Mouse (Mus musculus): Measurements from ENCODE around the gene Ccdc57. TPM values are rescaled to one million over a fixed set of nuclear protein-coding genes. Genes with fewer than 3 reads are reported as not detected.
A peak's percentile ranks its signal among the peaks of the same experiment; 100 is the strongest.

Gene Ccdc57
- polyA plus RNA-seq, 1 experiment = 2.9 TPM

DNA sequence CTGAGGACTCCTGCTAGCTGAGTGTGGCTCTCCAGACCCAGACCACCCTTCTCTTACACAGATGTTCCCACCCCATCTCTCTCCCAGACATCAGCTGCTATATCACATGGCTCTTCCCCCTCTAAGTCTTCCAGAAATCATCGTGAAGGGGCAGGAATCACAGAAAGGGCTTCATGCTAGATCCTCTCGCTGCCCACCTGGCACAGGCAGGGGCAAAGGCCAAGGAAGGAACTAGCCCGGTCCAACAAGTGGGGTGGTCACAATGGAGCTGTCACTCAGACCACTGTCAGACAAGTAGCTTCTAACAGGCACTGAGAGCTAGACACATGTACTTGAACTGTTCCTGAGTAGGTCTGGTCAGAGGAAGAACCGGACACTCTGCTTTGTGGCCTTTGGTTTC lies 104.3 kb downstream of the Ccdc57 start:
- peaks cover 3% of the 10 kb centered on the region; the same call in 1 of the 2 replicates for H3K4me1 ChIP-seq (ENCODE audit: control insufficient read depth, insufficient read depth, low read length)
- 64% methylated on average over 4 of the region's 4 CpGs for WGBS
- TF ChIP-seq CTCF (IDR thresholded peaks at IDR 0.05; ENCODE audit: insufficient read depth, low read length) = no peak
- TF ChIP-seq POLR2A (IDR thresholded peaks at IDR 0.05; ENCODE audit: borderline replicate concordance, extremely low read depth, low read depth, low read length) = no peak
- no peak for DNase-seq
- H3K4me3 ChIP-seq (replicated peaks; ENCODE audit: extremely low read depth, low read depth, low read length) = no peak overlapping the region

DNA sequence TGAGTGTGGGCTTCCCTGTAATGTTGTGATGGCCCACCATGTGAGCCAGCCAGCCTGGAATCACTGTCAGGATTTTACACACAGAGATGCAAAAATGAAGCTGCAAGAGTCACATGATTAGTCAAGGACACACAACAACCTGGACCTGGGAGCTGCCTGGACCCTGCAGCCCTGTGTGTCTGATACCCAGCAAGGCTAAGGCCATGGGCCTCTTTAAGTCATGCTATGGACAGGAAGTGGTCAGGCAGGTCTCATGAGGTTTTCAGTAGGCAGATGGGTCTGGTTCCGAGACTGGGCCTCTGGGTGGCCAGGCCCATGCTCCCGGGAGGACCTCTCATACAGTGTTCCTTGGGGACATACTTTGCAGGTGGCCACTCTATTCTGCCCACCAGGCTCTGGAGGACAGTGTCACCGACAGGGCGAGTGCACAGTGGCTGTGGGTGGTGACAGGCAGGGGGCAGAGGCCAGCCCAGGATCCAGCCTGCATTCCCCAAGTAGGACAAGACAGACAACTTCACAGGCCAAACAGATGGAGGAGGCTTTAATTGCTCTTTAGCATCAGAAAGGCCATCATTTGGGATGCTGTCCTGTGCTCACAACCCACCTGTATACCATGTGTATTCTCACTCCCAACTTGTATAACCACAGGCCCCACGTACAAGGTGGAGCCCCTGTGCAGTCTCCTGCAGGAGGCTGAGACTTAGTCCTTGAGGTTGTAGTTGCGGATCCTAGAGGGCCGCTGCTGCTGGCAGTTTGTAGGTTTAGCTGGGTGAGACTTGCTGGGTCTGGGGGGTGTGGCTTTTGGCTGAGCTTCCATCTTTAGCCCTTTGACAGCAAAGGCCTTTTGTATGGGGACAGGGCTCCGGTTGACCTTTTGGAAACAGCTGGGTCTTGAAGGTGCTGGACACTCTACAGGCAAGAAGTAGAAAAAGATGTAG lies 106.4 kb downstream of the Ccdc57 start:
- H3K4me3 ChIP-seq (replicated peaks; ENCODE audit: extremely low read depth, low read depth, low read length) = no peak overlapping the region
- TF ChIP-seq POLR2A (IDR thresholded peaks at IDR 0.05; ENCODE audit: borderline replicate concordance, extremely low read depth, low read depth, low read length) = no peak
- no peak for TF ChIP-seq CTCF (IDR thresholded peaks at IDR 0.05; ENCODE audit: insufficient read depth, low read length)
- peaks cover 3% of the 10 kb centered on the region; the same call in 1 of the 2 replicates for H3K4me1 ChIP-seq (ENCODE audit: control insufficient read depth, insufficient read depth, low read length)
- 88% methylated on average over 8 of the region's 8 CpGs for WGBS
- no peak for DNase-seq

DNA sequence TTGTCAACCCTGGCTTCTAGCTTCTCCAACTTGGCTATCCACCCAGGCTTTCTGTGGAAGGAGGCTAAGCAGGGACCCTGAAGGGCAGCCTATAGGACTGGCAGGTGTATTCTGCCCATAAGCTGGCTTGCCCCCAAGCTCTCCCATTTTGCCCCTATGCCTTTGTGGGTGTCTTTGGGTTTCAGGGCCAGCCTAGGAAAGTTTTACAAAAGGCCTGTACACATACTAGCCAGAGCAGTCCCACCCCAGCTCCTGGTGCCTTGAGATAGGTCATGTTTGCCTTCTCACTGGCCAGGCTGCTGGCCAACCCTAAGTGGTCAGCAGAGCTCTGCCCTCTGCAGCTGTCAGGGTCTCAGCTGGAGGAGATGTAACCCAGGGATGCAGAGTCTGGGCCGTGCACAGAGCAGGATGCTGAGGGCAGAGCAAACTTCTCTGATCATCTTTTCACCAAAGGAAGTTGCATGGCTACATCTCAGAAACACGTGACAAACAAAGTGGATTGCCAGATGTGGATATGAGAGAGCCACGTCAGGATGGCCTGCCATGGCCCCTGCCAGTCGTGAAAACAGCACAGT lies 107.3 kb downstream of the Ccdc57 start:
- WGBS = 50% methylated on average over 4 of the region's 4 CpGs
- H3K4me3 ChIP-seq (replicated peaks; ENCODE audit: extremely low read depth, low read depth, low read length) = no peak overlapping the region
- TF ChIP-seq POLR2A (IDR thresholded peaks at IDR 0.05; ENCODE audit: borderline replicate concordance, extremely low read depth, low read depth, low read length) (no peak), CTCF (IDR thresholded peaks at IDR 0.05; ENCODE audit: insufficient read depth, low read length) (no peak)
- no peak for DNase-seq
- peaks cover 3% of the 10 kb centered on the region; the same call in 1 of the 2 replicates for H3K4me1 ChIP-seq (ENCODE audit: control insufficient read depth, insufficient read depth, low read length)

DNA sequence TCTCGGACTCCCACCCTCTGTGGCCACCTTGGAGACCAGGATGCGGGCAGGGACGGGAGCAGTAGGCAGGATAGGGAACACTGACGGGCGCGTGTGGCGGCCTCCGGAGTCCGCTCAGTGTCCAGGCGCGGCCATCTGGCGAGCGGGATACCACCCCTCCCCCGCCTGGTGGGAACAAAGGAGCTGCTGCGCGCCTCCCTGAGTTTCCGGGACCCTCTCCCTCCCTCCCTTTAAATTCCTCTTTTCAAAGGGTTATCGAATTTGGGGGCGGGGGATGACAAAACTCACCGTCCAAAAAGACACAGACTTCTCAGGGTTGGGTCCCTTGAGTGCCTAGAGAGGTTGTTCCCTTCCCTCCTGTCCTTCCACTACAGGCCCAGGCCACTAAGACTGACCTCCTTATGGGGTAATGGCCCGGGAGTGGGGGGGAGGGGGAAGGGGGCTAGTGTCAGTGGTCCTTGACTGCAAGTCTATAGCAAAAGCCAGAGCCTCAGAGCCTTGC lies 107.8 kb downstream of the Ccdc57 start:
- TF ChIP-seq POLR2A (IDR thresholded peaks at IDR 0.05; ENCODE audit: borderline replicate concordance, extremely low read depth, low read depth, low read length) (no peak), CTCF (IDR thresholded peaks at IDR 0.05; ENCODE audit: insufficient read depth, low read length) (no peak)
- WGBS = under 1% methylated on average over 21 of the region's 21 CpGs
- no peak for DNase-seq
- Histone ChIP-seq H3K4me3 (replicated peaks; ENCODE audit: extremely low read depth, low read depth, low read length) (peak overlapping the region; percentile 97), H3K4me1 (ENCODE audit: control insufficient read depth, insufficient read depth, low read length) (peaks cover 3% of the 10 kb centered on the region; the same call in 1 of the 2 replicates)

DNA sequence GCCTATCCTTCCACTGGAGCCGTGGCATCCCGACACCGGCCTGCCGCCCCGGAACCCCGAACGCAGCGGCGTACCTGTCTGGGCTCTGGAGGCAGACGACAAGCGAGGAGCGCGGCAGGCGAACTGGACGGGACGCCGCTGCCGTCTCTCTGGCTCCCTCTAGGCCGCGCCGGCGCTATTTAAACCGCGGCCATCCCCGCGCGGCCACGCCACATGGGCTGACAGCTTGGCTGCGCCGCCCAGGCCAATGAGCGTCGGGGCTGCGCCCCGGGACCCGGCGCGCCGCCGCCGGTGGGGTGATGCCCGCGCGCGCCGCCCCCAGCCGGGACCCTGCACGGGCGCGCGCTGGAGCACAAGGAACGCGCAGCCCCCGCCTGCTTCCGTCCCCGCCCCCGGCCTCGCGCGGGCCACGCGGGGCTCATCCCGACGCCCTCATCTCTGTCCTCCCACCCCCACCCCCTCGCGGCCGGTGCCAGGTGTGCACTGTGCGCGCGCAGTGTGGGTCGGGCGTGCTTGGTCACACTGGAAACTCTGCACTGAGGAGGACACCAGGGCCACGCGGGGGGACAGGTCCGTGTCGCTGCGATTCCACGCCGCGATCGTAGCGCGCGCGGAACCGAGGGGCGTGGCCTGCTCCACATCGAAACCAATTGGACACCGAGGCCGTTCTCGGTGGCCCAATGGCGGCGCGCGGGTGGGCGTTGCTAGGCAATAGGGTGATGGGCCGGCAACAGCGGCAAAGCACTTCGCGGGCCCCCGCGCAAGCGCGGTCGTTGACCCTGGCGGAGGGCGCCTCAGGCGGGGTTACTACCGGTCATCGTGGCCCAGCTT lies 108.5 kb downstream of the Ccdc57 start, which contains the start of gene Fasn:
Gene Fasn (minus strand): TSS at position 592 of the 831 bp plus-strand sequence.
- Histone ChIP-seq H3K4me3 (replicated peaks; ENCODE audit: extremely low read depth, low read depth, low read length) (peak within 1 kb of the TSS; percentile 97), H3K4me1 (ENCODE audit: control insufficient read depth, insufficient read depth, low read length) (peaks cover 3% of the 10 kb centered on the region; the same call in 1 of the 2 replicates)
- DNase-seq = peak; percentile 92
- TF ChIP-seq CTCF (IDR thresholded peaks at IDR 0.05; ENCODE audit: insufficient read depth, low read length) = no peak
- peak; percentile 99 for TF ChIP-seq POLR2A (IDR thresholded peaks at IDR 0.05; ENCODE audit: borderline replicate concordance, extremely low read depth, low read depth, low read length)
- WGBS = under 1% methylated on average over 108 of the region's 109 CpGs

DNA sequence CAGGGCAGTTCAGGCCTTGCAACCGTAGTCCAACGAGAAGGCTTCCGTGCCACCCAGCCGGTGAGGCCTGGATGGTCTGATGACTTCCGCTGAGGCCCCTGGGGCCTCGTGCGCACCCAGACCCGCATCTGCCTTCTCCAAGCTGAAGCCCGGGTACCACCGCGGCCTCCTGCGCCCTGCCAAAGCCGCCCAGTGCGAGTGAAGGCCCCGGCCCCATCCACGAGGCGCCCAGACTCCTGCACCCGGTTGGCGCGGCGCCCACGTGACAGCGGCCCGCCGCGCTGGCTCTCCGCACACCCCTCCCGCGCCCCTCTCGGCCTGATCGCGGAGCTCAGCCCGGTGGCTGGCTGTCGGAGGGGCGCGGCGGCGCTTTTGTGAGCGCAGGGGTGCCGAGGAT lies 109.1 kb downstream of the Ccdc57 start:
- no peak for TF ChIP-seq CTCF (IDR thresholded peaks at IDR 0.05; ENCODE audit: insufficient read depth, low read length)
- no peak for TF ChIP-seq POLR2A (IDR thresholded peaks at IDR 0.05; ENCODE audit: borderline replicate concordance, extremely low read depth, low read depth, low read length)
- DNase-seq = no peak
- Histone ChIP-seq H3K4me3 (replicated peaks; ENCODE audit: extremely low read depth, low read depth, low read length) (peak overlapping the region; percentile 70), H3K4me1 (ENCODE audit: control insufficient read depth, insufficient read depth, low read length) (peaks cover 3% of the 10 kb centered on the region; the same call in 1 of the 2 replicates)
- 1% methylated on average over 40 of the region's 40 CpGs for WGBS

DNA sequence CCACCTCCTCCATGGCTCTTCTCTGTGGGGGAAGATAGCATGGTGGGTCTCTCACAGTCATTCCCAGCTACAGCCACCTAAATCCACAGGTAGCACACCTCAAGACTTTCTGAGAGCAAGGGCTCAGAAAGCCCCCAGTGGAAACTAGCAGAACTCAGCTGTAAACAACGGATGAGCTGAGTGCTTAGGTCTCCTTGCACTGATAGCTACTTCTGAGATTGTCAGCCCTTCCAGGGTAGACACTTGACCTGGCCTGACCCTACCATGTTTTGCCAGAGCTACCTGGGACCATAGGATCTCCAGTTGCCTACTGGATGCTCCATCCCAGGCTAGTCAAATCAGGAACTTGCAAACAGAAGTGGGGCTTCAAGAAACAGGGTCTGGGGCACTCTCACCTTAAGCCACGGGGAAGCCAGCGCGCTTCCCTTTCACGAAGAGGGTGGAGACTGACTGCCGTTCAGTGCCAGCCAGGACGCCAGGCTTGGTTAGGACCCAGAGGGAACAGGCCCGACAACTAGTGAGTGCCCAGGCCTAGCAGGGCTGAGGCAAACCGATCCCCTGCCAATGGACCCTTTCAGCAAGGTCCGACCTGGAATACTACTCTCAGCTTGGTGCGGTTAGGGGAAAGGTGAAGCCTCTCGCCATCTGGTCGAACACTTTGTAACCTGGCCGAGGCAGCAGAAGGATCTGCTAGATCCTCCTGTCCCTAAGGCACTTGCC lies 109.7 kb downstream of the Ccdc57 start:
- DNase-seq = peak; percentile 34
- Histone ChIP-seq H3K4me3 (replicated peaks; ENCODE audit: extremely low read depth, low read depth, low read length) (peak overlapping the region; percentile 70), H3K4me1 (ENCODE audit: control insufficient read depth, insufficient read depth, low read length) (peaks cover 3% of the 10 kb centered on the region; the same call in 1 of the 2 replicates)
- TF ChIP-seq CTCF (IDR thresholded peaks at IDR 0.05; ENCODE audit: insufficient read depth, low read length) = no peak
- peak; percentile 38; the same call in 1 of the 2 replicates for TF ChIP-seq POLR2A (IDR thresholded peaks at IDR 0.05; ENCODE audit: borderline replicate concordance, extremely low read depth, low read depth, low read length)
- WGBS = 7% methylated on average over 14 of the region's 14 CpGs

DNA sequence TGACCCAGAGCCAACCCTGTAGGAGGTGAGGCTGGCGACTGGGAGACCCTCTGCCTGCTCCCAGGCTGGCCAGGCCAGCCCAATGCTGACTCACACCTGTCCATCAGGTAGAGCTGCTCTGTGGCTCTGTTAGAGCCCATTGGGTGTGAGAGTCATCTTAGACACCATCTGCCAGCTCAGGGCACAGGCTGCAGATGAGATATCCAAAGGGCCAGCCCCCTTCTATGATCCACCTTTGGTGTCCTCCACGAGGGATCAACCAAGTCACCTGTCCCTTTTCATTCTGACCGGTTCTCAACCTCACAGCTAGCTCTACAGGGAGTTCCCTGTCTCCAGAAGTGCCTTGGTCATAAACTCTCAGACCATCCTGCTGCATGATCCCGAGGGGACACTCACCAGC lies 110.4 kb downstream of the Ccdc57 start:
- peaks cover 3% of the 10 kb centered on the region; the same call in 1 of the 2 replicates for H3K4me1 ChIP-seq (ENCODE audit: control insufficient read depth, insufficient read depth, low read length)
- 45% methylated on average over 4 of the region's 4 CpGs for WGBS
- TF ChIP-seq CTCF (IDR thresholded peaks at IDR 0.05; ENCODE audit: insufficient read depth, low read length) (no peak), POLR2A (IDR thresholded peaks at IDR 0.05; ENCODE audit: borderline replicate concordance, extremely low read depth, low read depth, low read length) (no peak)
- no peak for DNase-seq
- peak overlapping the region; percentile 25 for H3K4me3 ChIP-seq (replicated peaks; ENCODE audit: extremely low read depth, low read depth, low read length)

Data from lung, adult 2 months (tissue).